Mouse (Mus musculus): ENCODE data around the gene Atxn1. TPM values are rescaled to one million over a fixed set of nuclear protein-coding genes. Genes with fewer than 3 reads are reported as not detected.

Atxn1 gene
- 13.7 and 28.1 TPM in 2 replicates for polyA plus RNA-seq (2012; ENCODE audit: low replicate concordance)

DNA sequence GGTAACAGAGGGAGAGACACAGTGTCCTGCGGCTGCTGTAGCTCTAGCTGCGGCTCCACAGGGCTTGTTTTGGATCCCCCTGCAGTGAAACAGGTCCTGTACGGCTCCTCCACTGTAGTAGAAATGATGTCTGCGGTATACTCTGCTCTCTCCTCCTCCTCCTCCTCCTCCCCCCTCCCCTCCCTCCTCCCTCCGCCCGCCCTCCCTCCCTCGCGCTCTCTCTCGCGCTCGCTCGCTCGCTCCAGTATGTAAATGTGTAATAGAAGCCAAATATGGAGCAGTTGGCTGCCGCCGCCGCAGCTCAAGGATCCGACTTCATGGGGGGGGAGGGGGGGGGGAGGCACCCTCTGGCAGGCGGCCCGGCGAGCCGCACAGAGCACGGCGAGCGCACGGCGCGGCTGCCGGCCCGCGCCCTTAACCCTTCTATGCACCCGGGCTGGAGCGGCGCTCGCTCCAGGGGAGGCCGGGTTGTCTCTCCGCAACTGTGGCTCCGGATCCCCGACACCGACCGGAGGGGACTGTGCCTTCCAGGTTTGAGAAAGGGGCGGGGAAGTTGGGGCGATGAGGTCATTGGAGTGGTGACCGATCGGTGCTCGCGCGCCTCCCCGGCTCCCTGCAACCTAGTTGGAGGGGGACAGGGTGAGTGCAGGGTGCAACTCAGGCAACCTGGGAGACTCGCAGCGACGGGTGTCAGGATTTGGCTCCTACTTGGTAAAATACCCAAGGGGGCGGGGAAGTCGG, at the start of gene Atxn1:
TSS of gene Atxn1 (minus strand) at position 156 of the 741 bp plus-strand sequence.

DNA sequence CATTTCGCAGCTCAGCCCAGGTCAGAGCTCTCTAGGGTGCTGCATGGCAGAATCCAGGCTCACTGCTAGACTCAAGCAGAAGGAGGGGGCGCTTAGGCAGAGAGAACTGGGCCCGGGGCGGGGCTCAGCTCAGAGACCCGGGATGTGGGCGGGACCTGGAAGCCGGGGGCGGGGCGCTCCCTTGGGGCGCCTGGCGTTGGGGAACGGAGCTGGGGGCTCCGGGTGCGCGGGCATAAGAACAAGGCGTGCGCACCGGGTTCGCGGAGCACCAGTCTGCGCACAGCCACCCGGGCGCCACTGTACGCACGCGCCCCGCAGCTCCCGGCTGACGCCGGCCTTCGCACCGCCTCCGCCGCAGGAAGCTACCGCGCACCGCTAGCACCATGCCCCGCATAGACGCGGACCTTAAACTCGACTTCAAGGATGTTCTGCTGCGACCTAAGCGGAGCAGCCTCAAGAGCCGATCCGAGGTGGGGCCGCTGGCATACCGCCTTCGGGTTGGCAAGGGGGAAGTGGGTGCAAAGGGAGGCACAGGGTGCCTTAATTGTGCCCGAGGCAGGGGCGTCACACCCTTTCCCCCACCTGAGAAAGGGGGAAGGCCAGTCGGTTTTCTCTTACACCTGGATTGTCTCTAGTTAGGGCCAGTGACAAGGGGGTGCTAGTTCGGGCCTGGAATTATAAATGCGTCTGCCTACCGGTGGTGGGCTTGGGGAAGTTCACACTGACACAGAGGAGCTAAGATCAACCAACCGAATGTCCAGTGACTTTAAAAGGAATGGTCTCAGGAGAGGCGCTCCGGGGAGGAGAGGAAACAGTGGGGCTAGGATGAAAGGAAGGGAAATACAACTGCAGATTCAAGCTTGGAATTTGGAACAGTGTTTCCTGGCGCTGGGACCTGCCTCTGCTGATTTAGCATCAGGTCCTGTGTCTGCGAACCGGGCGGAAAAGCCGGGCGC, 457.3 kb downstream of the Atxn1 start, which contains the start of gene Gmpr:
TSS of gene Gmpr (plus strand) at position 171 of the 956 bp plus-strand sequence.

All from hematopoietic multipotent progenitor cell, adult 10-12 weeks (in vitro differentiated cells).